In genomic region chr19:54605346-54605745, GRCm38 (mm10) we compare ENCODE assay signal across 7 mouse cellular contexts.
"Had no signal": no experiment of that assay in that cellular context is flagged by ENCODE, and none has a peak within 500 bp of the region (broad histone marks: within the 10 kb centered on the region; RNA-seq: fewer than 3 reads in every experiment).

No protein-coding gene starts in this region.

- DNase-seq: lung, adult 2 months; lung, postnatal 14 days; lung, postnatal 36 days; right cerebral cortex, postnatal 14 days; thymus, adult 2 months; thymus, postnatal 25 days; thymus, postnatal 4 days had no signal
